Mouse (Mus musculus) naive thymus-derived CD4-positive, alpha-beta T cell, adult 5 months (primary cell): Measurements from ENCODE around the gene Hus1. TPM values are rescaled to one million over a fixed set of nuclear protein-coding genes. Genes with fewer than 3 reads are reported as not detected.

Source experiments
- polyA plus RNA-seq: library from polyadenylated mRNA; unstranded; fragments of 100-300 nt; shearing (Covaris generic); gene quantifications from one replicate; pipeline ENCODE4 v1.2.1, GENCODE M21; 2017

Gene Hus1
- polyA plus RNA-seq: 4.9 TPM

GRCm38 (mm10) chr11:9010853-9011339 is at the start of gene Hus1:
Gene Hus1, minus strand, starts transcription at chr11:9011191.

GRCm38 (mm10) chr11:9048703-9049060 is 37.7 kb upstream of the Hus1 start, which contains the start of gene Sun3:
Gene Sun3, minus strand, starts transcription at chr11:9048991.

GRCm38 (mm10) chr11:9048011-9048702 is 37.2 kb upstream of the Hus1 start, which contains the start of gene Gm11992:
Gene Gm11992, plus strand, starts transcription at chr11:9048594.

GRCm38 (mm10) chr11:8973166-8973565 is 37.8 kb downstream of the Hus1 start, which contains the start of gene Pkd1l1:
Gene Pkd1l1, minus strand, starts transcription at chr11:8973266.

Other genes starting within 250 kb of the Hus1 start
- not detected for gene Pkd1l1, start 37.9 kb downstream of the Hus1 start, polyA plus RNA-seq
- gene Gm11992, start 37.4 kb upstream of the Hus1 start, polyA plus RNA-seq: not detected
- gene Sun3, start 37.8 kb upstream of the Hus1 start, polyA plus RNA-seq: not detected
- gene Upp1, start 106.9 kb upstream of the Hus1 start, polyA plus RNA-seq: not detected
- 0.04 TPM for gene Abca13, start 180.8 kb upstream of the Hus1 start, polyA plus RNA-seq